Mouse (Mus musculus) lung, postnatal 0 days (tissue): ENCODE data around the gene Mob3b.

Experiments used
- CTCF ChIP-seq: IDR thresholded peaks from 2 replicates; pipeline ENCODE4 v1.5.1; 2016; ENCODE audit warnings: antibody characterized with exemption, mild to moderate bottlenecking
- EP300 ChIP-seq: IDR thresholded peaks from 2 replicates; pipeline ENCODE4 v1.6.1; 2016; ENCODE audit warnings: antibody characterized with exemption, mild to moderate bottlenecking, control low read depth

- no peak for TF ChIP-seq EP300
- TF ChIP-seq CTCF, result no peak
Observed at GRCm38 (mm10) chr4:34967541-34967940, 189.7 kb downstream of the Mob3b start.
